Mouse (Mus musculus): ENCODE measurements at regions not wholly inside any gene's neighbourhood (a gene's known extent, or its start where the extent isn't known, plus 50 kb on each side); places are given as distances from the start of the nearest gene placed in this dataset.

- H3K27me3 ChIP-seq: no peaks in the 10 kb centered on the region
- no peaks in the 10 kb centered on the region for H3K9me3 ChIP-seq (replicated peaks)
- H3K4me3 ChIP-seq (replicated peaks): no peak overlapping the region
- H3K9ac ChIP-seq: no peak overlapping the region
- peak overlapping the region; percentile 65 for H3K27ac ChIP-seq
- peak; percentile 47 for ATAC-seq (replicated peaks; ENCODE audit: low FRiP score)
- H3K36me3 ChIP-seq: no peaks in the 10 kb centered on the region
- H3K4me2 ChIP-seq: no peak overlapping the region
- H3K4me1 ChIP-seq: peaks cover 30% of the 10 kb centered on the region
- WGBS: 29% methylated on average over 10 of the region's 10 CpGs
Observed at GRCm38 (mm10) chr2:116983821-116984351, 105.4 kb downstream of the Tmco5 start.

DNA sequence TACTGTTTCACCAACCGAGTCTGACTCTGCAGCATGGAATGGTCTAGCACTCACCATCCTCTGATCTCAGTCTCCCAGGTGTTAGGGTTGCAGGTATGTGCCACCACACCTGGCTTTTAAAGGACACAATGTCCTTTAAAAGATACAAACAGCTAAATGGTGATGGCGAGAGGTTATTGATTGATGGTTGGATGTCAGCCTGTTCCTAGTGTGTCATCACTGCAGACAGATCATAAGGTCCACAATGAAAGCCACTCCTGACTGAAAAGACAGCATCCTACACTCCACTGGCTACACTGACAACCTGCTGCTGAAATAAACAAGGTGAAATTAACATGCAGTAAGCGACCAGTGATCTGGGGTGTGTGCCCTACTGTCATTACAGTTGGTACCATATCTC is 106.1 kb downstream of the Tmco5 start:
- Histone ChIP-seq H3K9ac (no peak overlapping the region), H3K27me3 (no peaks in the 10 kb centered on the region), H3K27ac (0 out of 2 replicates have a peak overlapping the region, but pooled peaks have one; percentile 65), H3K4me1 (peaks cover 23% of the 10 kb centered on the region), H3K36me3 (no peaks in the 10 kb centered on the region), H3K4me2 (no peak overlapping the region), H3K9me3 (replicated peaks) (no peaks in the 10 kb centered on the region), H3K4me3 (replicated peaks) (no peak overlapping the region)
- WGBS: 57% methylated on average over 3 of the region's 3 CpGs
- no peak for ATAC-seq (replicated peaks; ENCODE audit: low FRiP score)

DNA sequence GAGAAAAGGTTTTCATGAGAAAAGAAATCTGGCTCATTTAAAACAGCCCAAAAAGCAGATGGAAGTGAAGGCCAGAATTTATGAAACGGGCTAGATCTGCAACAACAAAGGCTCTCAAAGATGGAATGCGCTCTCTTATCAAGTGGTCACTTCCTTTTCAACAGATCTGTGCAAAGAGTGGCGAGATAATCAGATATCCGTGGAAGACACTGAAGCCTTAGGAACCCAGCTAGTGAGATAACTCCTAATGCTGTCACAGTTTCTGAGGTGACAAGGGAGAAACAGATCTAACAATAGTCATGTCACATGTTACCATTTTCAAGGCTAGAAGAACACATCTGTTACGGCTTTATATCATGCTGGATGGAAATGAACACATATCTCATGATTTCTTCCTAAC is 107.1 kb downstream of the Tmco5 start:
- Histone ChIP-seq H3K4me3 (replicated peaks) (no peak overlapping the region), H3K4me2 (no peak overlapping the region), H3K27me3 (no peaks in the 10 kb centered on the region), H3K9ac (no peak overlapping the region), H3K27ac (no peak overlapping the region), H3K36me3 (no peaks in the 10 kb centered on the region), H3K9me3 (replicated peaks) (no peaks in the 10 kb centered on the region), H3K4me1 (peaks cover 15% of the 10 kb centered on the region)
- no peak for ATAC-seq (replicated peaks; ENCODE audit: low FRiP score)
- 53% methylated on average over 5 of the region's 5 CpGs for WGBS

DNA sequence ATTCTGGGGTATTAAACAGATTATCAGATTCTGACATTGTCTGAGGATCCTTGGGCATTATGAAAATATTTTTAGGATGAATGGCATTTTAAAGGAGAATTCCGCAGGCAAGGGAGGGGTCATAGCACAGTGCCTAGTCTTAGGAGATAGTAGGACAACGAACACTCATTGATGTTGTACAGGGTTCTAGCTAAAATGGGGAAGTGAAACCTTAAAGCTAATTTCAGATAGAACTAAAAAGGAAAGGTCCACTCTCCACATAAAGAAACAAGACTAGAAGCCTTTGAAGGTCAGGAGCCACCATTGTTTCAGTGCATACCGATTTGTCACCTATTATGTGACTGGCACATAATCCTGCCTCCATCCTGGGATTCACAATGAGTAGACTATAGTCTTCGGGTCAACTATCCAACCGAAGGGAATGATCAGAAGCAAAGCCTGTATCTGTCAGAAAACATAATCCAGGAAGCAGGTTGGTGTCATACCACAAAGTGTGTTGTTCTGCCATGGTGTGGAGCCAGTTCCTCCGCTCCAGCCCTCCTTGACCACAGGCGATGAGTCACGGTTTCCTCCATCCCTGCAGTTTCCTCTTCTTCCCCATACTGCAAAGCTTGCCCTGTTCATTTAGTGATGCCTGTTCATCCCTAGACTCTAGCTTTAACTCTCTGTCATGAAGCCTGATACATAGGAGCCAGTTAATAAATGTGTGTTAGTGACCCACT is 110.6 kb downstream of the Tmco5 start:
- Histone ChIP-seq H3K27ac (no peak overlapping the region), H3K27me3 (no peaks in the 10 kb centered on the region), H3K9ac (no peak overlapping the region), H3K4me1 (peaks cover 8% of the 10 kb centered on the region), H3K4me2 (no peak overlapping the region), H3K36me3 (no peaks in the 10 kb centered on the region), H3K4me3 (replicated peaks) (no peak overlapping the region), H3K9me3 (replicated peaks) (no peaks in the 10 kb centered on the region)
- WGBS: 87% methylated on average over 8 of the region's 8 CpGs
- ATAC-seq (replicated peaks; ENCODE audit: low FRiP score): no peak

DNA sequence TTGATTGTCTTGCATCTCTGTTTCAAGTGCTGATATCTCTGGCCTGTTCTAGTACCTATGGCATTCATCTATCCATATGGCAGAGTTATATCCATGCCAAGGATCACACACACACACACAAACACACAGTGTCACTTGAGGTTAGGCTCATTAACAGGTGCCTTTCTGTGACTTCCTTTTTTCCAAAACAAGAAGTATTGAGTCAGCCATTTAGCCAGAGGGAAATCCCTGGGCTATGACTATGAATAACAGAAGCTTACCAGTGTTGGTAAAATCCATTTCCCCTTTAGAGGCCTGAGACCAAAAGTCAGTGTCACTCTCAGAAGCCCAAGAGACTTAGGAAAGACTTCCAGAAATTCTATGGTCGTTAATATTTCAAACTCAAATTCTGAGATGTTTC is 111.6 kb downstream of the Tmco5 start:
- no peak for ATAC-seq (replicated peaks; ENCODE audit: low FRiP score)
- H3K4me2 ChIP-seq: no peak overlapping the region
- no peaks in the 10 kb centered on the region for H3K4me1 ChIP-seq
- H3K27ac ChIP-seq: no peak overlapping the region
- H3K4me3 ChIP-seq (replicated peaks): no peak overlapping the region
- no peak overlapping the region for H3K9ac ChIP-seq
- no peaks in the 10 kb centered on the region for H3K9me3 ChIP-seq (replicated peaks)
- WGBS: 88% methylated on average over 1 of the region's 1 CpGs
- no peaks in the 10 kb centered on the region for H3K36me3 ChIP-seq
- no peaks in the 10 kb centered on the region for H3K27me3 ChIP-seq

- no peak for ATAC-seq (replicated peaks; ENCODE audit: low FRiP score)
- no peaks in the 10 kb centered on the region for H3K9me3 ChIP-seq (replicated peaks)
- H3K36me3 ChIP-seq: no peaks in the 10 kb centered on the region
- H3K4me1 ChIP-seq: no peaks in the 10 kb centered on the region
- H3K27ac ChIP-seq: no peak overlapping the region
- no peaks in the 10 kb centered on the region for H3K27me3 ChIP-seq
- no peak overlapping the region for H3K4me3 ChIP-seq (replicated peaks)
- no peak overlapping the region for H3K4me2 ChIP-seq
- 70% methylated on average over 6 of the region's 6 CpGs for WGBS
- no peak overlapping the region for H3K9ac ChIP-seq
Observed at GRCm38 (mm10) chr2:116991561-116992042, 113.1 kb downstream of the Tmco5 start.

- Histone ChIP-seq H3K9ac (no peak overlapping the region), H3K4me2 (no peak overlapping the region), H3K27ac (no peak overlapping the region), H3K27me3 (no peaks in the 10 kb centered on the region), H3K4me3 (replicated peaks) (no peak overlapping the region), H3K4me1 (no peaks in the 10 kb centered on the region), H3K9me3 (replicated peaks) (no peaks in the 10 kb centered on the region), H3K36me3 (no peaks in the 10 kb centered on the region)
- ATAC-seq (replicated peaks; ENCODE audit: low FRiP score): no peak
- WGBS: 88% methylated on average over 4 of the region's 4 CpGs
Observed at GRCm38 (mm10) chr2:116993724-116994123, 115.2 kb downstream of the Tmco5 start.

- Histone ChIP-seq H3K4me1 (no peaks in the 10 kb centered on the region), H3K9ac (no peak overlapping the region), H3K27ac (no peak overlapping the region), H3K36me3 (no peaks in the 10 kb centered on the region), H3K4me2 (no peak overlapping the region), H3K4me3 (replicated peaks) (no peak overlapping the region), H3K9me3 (replicated peaks) (no peaks in the 10 kb centered on the region), H3K27me3 (no peaks in the 10 kb centered on the region)
- no peak for ATAC-seq (replicated peaks; ENCODE audit: low FRiP score)
- 83% methylated on average over 6 of the region's 6 CpGs for WGBS
Observed at GRCm38 (mm10) chr2:116996302-116996701, 117.8 kb downstream of the Tmco5 start.

GRCm38 (mm10) chr2:116998822-116999221 is 120.3 kb downstream of the Tmco5 start:
- WGBS: 69% methylated on average over 1 of the region's 1 CpGs
- Histone ChIP-seq H3K4me1 (no peaks in the 10 kb centered on the region), H3K9me3 (replicated peaks) (no peaks in the 10 kb centered on the region)

GRCm38 (mm10) chr2:116999592-116999991 is 121.1 kb downstream of the Tmco5 start:
- WGBS: 73% methylated on average over 5 of the region's 5 CpGs
- Histone ChIP-seq H3K27ac (no peak overlapping the region), H3K4me1 (no peaks in the 10 kb centered on the region), H3K4me3 (replicated peaks) (no peak overlapping the region), H3K9me3 (replicated peaks) (no peaks in the 10 kb centered on the region), H3K4me2 (no peak overlapping the region), H3K36me3 (no peaks in the 10 kb centered on the region), H3K9ac (no peak overlapping the region), H3K27me3 (no peaks in the 10 kb centered on the region)
- ATAC-seq (replicated peaks; ENCODE audit: low FRiP score): no peak

More at GRCm38 (mm10) chr2:116998822-116999221, 120.3 kb downstream of the Tmco5 start:
- ATAC-seq (replicated peaks; ENCODE audit: low FRiP score): no peak
- H3K4me3 ChIP-seq (replicated peaks): no peak overlapping the region
- H3K27ac ChIP-seq: no peak overlapping the region
- no peak overlapping the region for H3K4me2 ChIP-seq
- no peak overlapping the region for H3K9ac ChIP-seq
- H3K36me3 ChIP-seq: no peaks in the 10 kb centered on the region
- H3K27me3 ChIP-seq: no peaks in the 10 kb centered on the region

DNA sequence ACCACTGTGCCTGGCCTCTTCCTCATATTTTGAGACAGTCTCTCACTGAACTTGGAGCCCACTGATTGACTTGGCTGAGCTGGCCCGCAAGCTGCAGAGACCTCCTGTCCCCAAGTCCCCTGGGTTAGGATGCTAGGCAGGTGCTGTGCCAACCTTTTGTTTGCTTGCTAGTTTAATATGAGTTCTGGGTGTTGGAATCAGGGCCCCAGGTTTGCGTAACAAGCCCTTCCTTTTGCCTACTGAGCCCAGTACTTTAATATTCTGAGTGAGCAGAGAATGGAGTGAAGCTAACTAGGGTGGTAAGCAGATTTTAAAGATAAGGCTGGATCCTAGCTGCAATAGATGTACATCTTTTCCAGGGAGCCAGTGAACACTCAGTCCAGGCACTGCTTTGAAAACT is 117.2 kb upstream of the Spred1 start:
- 96% methylated on average over 2 of the region's 2 CpGs for WGBS
- Histone ChIP-seq H3K4me3 (replicated peaks) (no peak overlapping the region), H3K27ac (no peak overlapping the region), H3K36me3 (no peaks in the 10 kb centered on the region), H3K9ac (no peak overlapping the region), H3K9me3 (replicated peaks) (no peaks in the 10 kb centered on the region), H3K27me3 (no peaks in the 10 kb centered on the region), H3K4me1 (no peaks in the 10 kb centered on the region), H3K4me2 (no peak overlapping the region)
- no peak for ATAC-seq (replicated peaks; ENCODE audit: low FRiP score)

DNA sequence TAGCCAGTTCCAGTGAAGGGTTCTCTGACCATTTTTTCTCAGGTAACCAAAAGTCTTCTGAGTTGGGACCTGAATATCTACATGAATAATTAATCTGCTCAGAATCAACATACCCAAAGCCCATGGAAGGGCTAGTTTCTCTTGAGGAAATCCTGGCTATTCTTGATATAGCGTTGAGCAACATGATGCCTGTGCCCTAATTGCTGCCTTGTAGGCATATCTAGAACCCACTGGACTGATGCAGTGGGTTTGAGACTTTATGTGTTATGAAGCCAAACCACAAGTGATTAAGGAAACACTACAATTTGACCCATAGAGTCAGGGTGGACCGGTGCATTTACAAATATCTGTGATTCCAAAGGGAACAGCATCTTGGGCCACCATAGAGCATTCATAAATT is 114.3 kb upstream of the Spred1 start:
- no peaks in the 10 kb centered on the region for H3K27me3 ChIP-seq
- no peaks in the 10 kb centered on the region for H3K9me3 ChIP-seq (replicated peaks)
- 92% methylated on average over 2 of the region's 2 CpGs for WGBS
- no peak overlapping the region for H3K27ac ChIP-seq
- no peak overlapping the region for H3K4me2 ChIP-seq
- no peak overlapping the region for H3K9ac ChIP-seq
- no peak for ATAC-seq (replicated peaks; ENCODE audit: low FRiP score)
- H3K4me3 ChIP-seq (replicated peaks): no peak overlapping the region
- H3K4me1 ChIP-seq: no peaks in the 10 kb centered on the region
- H3K36me3 ChIP-seq: no peaks in the 10 kb centered on the region

DNA sequence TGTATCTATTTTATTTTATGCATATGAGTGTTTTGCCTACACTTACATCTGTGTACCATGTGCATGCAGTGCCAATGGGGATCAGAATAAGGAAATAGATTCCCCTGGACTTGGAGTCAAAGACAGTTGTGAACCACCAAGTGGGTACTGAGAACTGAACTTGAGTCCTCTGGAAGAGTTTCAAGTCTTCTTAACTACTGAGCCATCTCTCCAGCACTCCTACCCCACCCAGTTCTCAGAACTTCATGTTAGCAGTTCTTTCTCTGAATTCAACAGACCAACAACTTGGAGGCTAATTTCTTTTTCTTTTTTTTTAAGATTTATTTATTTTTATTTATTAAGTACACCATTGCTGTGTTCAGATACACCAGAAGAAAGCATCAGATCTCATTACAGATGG is 112.3 kb upstream of the Spred1 start:
- no peaks in the 10 kb centered on the region for H3K27me3 ChIP-seq
- H3K36me3 ChIP-seq: no peaks in the 10 kb centered on the region
- ATAC-seq (replicated peaks; ENCODE audit: low FRiP score): no peak
- no peak overlapping the region for H3K9ac ChIP-seq
- H3K4me2 ChIP-seq: no peak overlapping the region
- no peak overlapping the region for H3K4me3 ChIP-seq (replicated peaks)
- no peak overlapping the region for H3K27ac ChIP-seq
- no peaks in the 10 kb centered on the region for H3K9me3 ChIP-seq (replicated peaks)
- H3K4me1 ChIP-seq: no peaks in the 10 kb centered on the region
